Mouse (Mus musculus) limb, embryonic 14.5 days (tissue): Measurements from ENCODE around the gene Ccdc141. TPM values are rescaled to one million over a fixed set of nuclear protein-coding genes. Genes with fewer than 3 reads are reported as not detected.

Experiments used
- ATAC-seq: fragments of 200-750 bp; cut with Nextera tagmentation; 2 replicates; pipeline ENCODE4 v1.8.0; 2017; ENCODE audit warnings: low read depth, moderate number of reproducible peaks, moderate TSS enrichment; ENCODE audit not compliant: low FRiP score
- DNase-seq: peaks from one replicate; pipeline ENCODE4 v3.0.0-alpha.2; 2015; ENCODE audit warnings: low spot score
- H3K27ac ChIP-seq: fragments of 300-500 bp; sonication (generic); replicated peaks from 2 replicates; pipeline ENCODE4 v1.5.1; 2014; ENCODE audit warnings: low read depth, mild to moderate bottlenecking, low read length, moderate library complexity, mixed read lengths
- H3K27me3 ChIP-seq: fragments of 300-500 bp; sonication (generic); 2 replicates; pipeline ENCODE4 v1.6.1; 2014; ENCODE audit warnings: low read length, mixed read lengths; ENCODE audit not compliant: control insufficient read depth, insufficient read depth
- H3K36me3 ChIP-seq: fragments of 300-500 bp; sonication (generic); 2 replicates; pipeline ENCODE4 v1.6.1; 2014; ENCODE audit warnings: mild to moderate bottlenecking, low read length, moderate library complexity, mixed read lengths; ENCODE audit not compliant: control insufficient read depth, insufficient read depth
- H3K4me1 ChIP-seq: fragments of 300-500 bp; sonication (generic); 2 replicates; pipeline ENCODE4 v1.6.1; 2014; ENCODE audit warnings: antibody characterized with exemption, low read length, mixed read lengths; ENCODE audit not compliant: control insufficient read depth, insufficient read depth
- H3K4me2 ChIP-seq: fragments of 300-500 bp; sonication (generic); replicated peaks from 2 replicates; pipeline ENCODE4 v1.6.1; 2014; ENCODE audit warnings: low read depth, mild to moderate bottlenecking, low read length, moderate library complexity; ENCODE audit not compliant: severe bottlenecking
- H3K4me3 ChIP-seq: fragments of 300-500 bp; sonication (generic); replicated peaks from 2 replicates; pipeline ENCODE4 v1.5.1; 2014; ENCODE audit warnings: low read length
- H3K9ac ChIP-seq: fragments of 300-500 bp; sonication (generic); 2 replicates; pipeline ENCODE4 v1.6.1; 2014; ENCODE audit warnings: mild to moderate bottlenecking, low read depth, low read length, moderate library complexity; ENCODE audit not compliant: severe bottlenecking
- H3K9me3 ChIP-seq: fragments of 300-500 bp; sonication (generic); 2 replicates; pipeline ENCODE4 v1.6.1; 2016; ENCODE audit warnings: low read length; ENCODE audit not compliant: control insufficient read depth
- POLR2A ChIP-seq: fragments of 200-500 bp; IDR thresholded peaks from 2 replicates; pipeline ENCODE4 v1.8.0; 2012; ENCODE audit warnings: inconsistent platforms, mild to moderate bottlenecking, moderate library complexity, borderline replicate concordance; ENCODE audit not compliant: insufficient read depth, insufficient read length; ENCODE audit errors: extremely low read depth
- WGBS: fragments of 180-500 bp; shearing (Covaris S2); extraction: QIAGEN DNeasy Blood & Tissue Kit; methylation state at CpG from one replicate; pipeline ENCODE4 v1.1.7; 2014; 5-methylcytosine and 5-hydroxymethylcytosine counted together
- polyA plus RNA-seq, 2 experiments: library from polyadenylated mRNA; depleted of rRNA in 1 of 2; stranded (reverse) in 1 of 2; unstranded in 1 of 2; fragments of >200 nt; fragmentation: Nextera tagmentation in 1 of 2; extraction: Ambion mirVana in 1 of 2; gene quantifications; 2 replicates each; pipeline versions ENCODE4 v1.2.1 to v1.2.3; 2012 to 2014

The Ccdc141 gene
- polyA plus RNA-seq, 2 experiments, result 8.9 to 14.5 TPM

- Histone ChIP-seq H3K9ac (no peak overlapping the region), H3K4me3 (no peak overlapping the region), H3K4me1 (no peaks in the 10 kb centered on the region), H3K9me3 (no peaks in the 10 kb centered on the region), H3K27me3 (no peaks in the 10 kb centered on the region), H3K27ac (no peak overlapping the region), H3K4me2 (no peak overlapping the region), H3K36me3 (no peaks in the 10 kb centered on the region)
- 63% methylated on average over 5 of the region's 5 CpGs for WGBS
- ATAC-seq (no peak), DNase-seq (peak; percentile 30)
- no peak for TF ChIP-seq POLR2A
Observed at GRCm38 (mm10) chr2:77073930-77074329, 96.5 kb downstream of the Ccdc141 start.

GRCm38 (mm10) chr2:77065294-77065693, 105.1 kb downstream of the Ccdc141 start:
- ATAC-seq, result no peak; the same call in 1 of the 2 replicates
- no peak overlapping the region for H3K9ac ChIP-seq
- H3K4me1 ChIP-seq, result no peaks in the 10 kb centered on the region
- no peak overlapping the region for H3K4me2 ChIP-seq
- no peak for DNase-seq
- WGBS, result 24% methylated on average over 6 of the region's 6 CpGs
- no peak overlapping the region for H3K4me3 ChIP-seq
- TF ChIP-seq POLR2A, result no peak
- H3K36me3 ChIP-seq, result no peaks in the 10 kb centered on the region
- no peaks in the 10 kb centered on the region for H3K27me3 ChIP-seq
- H3K27ac ChIP-seq, result no peak overlapping the region
- no peaks in the 10 kb centered on the region for H3K9me3 ChIP-seq

- 38% methylated on average over 3 of the region's 3 CpGs for WGBS
Observed at GRCm38 (mm10) chr2:77061871-77062270, 108.6 kb downstream of the Ccdc141 start.

GRCm38 (mm10) chr2:77059596-77059995, 110.8 kb downstream of the Ccdc141 start:
- DNase-seq, result no peak
- no peaks in the 10 kb centered on the region for H3K36me3 ChIP-seq
- no peaks in the 10 kb centered on the region for H3K4me1 ChIP-seq
- no peaks in the 10 kb centered on the region for H3K27me3 ChIP-seq
- H3K4me2 ChIP-seq, result no peak overlapping the region
- H3K9ac ChIP-seq, result no peak overlapping the region
- no peak overlapping the region for H3K4me3 ChIP-seq
- H3K9me3 ChIP-seq, result no peaks in the 10 kb centered on the region
- no peak for ATAC-seq
- TF ChIP-seq POLR2A, result no peak
- WGBS, result 72% methylated on average over 8 of the region's 8 CpGs
- no peak overlapping the region for H3K27ac ChIP-seq

More at GRCm38 (mm10) chr2:77061871-77062270, 108.6 kb downstream of the Ccdc141 start:
- DNase-seq (peak; percentile 82), ATAC-seq (no peak)
- no peak for TF ChIP-seq POLR2A
- Histone ChIP-seq H3K9me3 (no peaks in the 10 kb centered on the region), H3K4me2 (no peak overlapping the region), H3K27ac (no peak overlapping the region), H3K4me3 (no peak overlapping the region), H3K36me3 (no peaks in the 10 kb centered on the region), H3K9ac (no peak overlapping the region), H3K27me3 (no peaks in the 10 kb centered on the region), H3K4me1 (no peaks in the 10 kb centered on the region)

- DNase-seq, result no peak
- no peaks in the 10 kb centered on the region for H3K9me3 ChIP-seq
- ATAC-seq, result no peak
- H3K36me3 ChIP-seq, result no peaks in the 10 kb centered on the region
- H3K4me3 ChIP-seq, result no peak overlapping the region
- no peak for TF ChIP-seq POLR2A
- 63% methylated on average over 11 of the region's 11 CpGs for WGBS
- no peaks in the 10 kb centered on the region for H3K4me1 ChIP-seq
- no peak overlapping the region for H3K27ac ChIP-seq
- H3K4me2 ChIP-seq, result no peak overlapping the region
- H3K9ac ChIP-seq, result no peak overlapping the region
- no peaks in the 10 kb centered on the region for H3K27me3 ChIP-seq
Observed at GRCm38 (mm10) chr2:77056367-77056766, 114.1 kb downstream of the Ccdc141 start.

GRCm38 (mm10) chr2:77042912-77043311, 127.5 kb downstream of the Ccdc141 start:
- DNase-seq (no peak), ATAC-seq (0 out of 2 replicates have a peak, but pooled peaks have one; percentile 47)
- no peaks in the 10 kb centered on the region for H3K4me1 ChIP-seq
- WGBS, result 65% methylated on average over 3 of the region's 3 CpGs
- no peak for TF ChIP-seq POLR2A
- H3K9ac ChIP-seq, result no peak overlapping the region
- no peak overlapping the region for H3K4me2 ChIP-seq
- H3K27me3 ChIP-seq, result no peaks in the 10 kb centered on the region
- H3K36me3 ChIP-seq, result no peaks in the 10 kb centered on the region
- H3K9me3 ChIP-seq, result no peaks in the 10 kb centered on the region
- no peak overlapping the region for H3K4me3 ChIP-seq
- no peak overlapping the region for H3K27ac ChIP-seq
